Mouse (Mus musculus) heart, adult 2 months (tissue): ENCODE data around the gene Stx11.

ENCODE experiments used
- CTCF ChIP-seq: fragments of 200-600 bp; IDR thresholded peaks from 2 replicates; pipeline ENCODE4 v1.8.1; 2022; ENCODE audit warnings: antibody characterized with exemption, mild to moderate bottlenecking, moderate library complexity
- EP300 ChIP-seq: fragments of 200-500 bp; IDR thresholded peaks from 2 replicates; pipeline ENCODE4 v1.6.1; 2011; ENCODE audit warnings: low read depth, low read length, control low read depth; ENCODE audit not compliant: insufficient read depth

DNA sequence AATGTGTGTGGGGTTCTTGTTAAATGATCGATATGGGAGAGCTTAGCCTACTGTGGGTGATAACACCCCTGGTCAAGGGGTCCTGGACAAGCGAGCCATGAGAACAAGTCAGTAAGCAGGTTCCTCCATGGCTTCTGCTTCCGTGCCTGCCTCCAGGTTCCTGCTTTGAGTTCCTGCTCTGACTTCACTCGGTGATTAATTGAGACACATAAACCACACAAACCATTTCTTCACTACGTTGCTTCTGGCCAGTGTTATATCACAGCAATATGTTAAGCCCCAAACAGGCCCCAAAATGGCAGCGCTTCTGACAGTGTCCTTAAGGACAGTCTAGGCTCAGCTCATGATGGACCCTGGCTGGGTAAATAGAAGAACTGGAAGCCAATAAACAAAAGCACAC, 35.9 kb downstream of the Stx11 start:
- no peak for TF ChIP-seq CTCF
- no peak for TF ChIP-seq EP300
